Mouse (Mus musculus): ENCODE data around the gene Pnpt1.

Gene Pnpt1

DNA sequence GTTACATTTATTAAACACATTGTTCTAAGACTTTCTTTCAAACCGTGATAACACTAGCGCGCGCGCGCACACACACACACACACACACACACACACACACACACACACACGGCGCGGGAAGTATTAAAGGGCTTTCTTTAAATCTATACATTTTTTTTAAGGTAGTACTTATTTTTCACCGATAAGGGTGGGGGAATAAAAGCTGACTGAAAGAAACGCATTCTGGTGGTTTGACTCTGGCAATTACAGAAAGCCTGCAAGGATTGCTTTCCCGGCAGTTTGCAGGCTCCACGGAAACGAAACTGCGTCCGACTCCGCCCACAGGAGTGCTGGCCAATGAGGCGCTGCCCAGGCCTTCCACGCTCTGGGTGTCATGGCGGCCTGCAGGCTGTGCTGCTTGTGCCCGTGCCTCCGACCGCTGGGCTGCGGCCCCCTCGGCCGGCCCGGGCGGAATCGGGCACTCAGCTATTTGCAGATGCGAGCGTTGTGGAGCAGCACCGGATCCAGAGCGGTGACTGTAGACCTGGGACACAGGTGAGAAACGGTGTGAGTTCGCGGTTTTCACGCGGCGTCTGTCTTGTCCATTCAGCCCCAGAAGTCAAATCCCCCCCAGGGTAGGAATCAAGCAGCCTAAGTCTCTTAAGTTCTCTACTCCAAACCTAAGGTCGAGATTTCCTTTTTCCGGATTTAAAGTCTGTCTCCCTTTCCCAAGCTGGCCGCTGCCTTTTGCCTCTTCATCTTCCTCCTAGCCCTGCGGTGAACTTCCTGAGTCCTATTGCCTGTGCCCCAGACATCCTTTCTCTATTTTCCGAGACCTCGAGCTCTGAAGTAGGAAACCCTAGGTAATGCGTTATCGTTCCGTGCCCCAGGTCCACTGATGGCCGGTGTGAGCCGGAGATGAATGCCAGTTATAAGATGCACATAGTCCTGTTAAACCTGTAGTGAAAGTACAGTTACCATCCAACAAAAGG is at the start of gene Pnpt1:
Pnpt1 (plus strand) TSS at position 360 of the 971 bp plus-strand sequence.
- peak; percentile 80 to 90 for DNase-seq (ENCODE audit: low spot score in 2 of 2)

DNA sequence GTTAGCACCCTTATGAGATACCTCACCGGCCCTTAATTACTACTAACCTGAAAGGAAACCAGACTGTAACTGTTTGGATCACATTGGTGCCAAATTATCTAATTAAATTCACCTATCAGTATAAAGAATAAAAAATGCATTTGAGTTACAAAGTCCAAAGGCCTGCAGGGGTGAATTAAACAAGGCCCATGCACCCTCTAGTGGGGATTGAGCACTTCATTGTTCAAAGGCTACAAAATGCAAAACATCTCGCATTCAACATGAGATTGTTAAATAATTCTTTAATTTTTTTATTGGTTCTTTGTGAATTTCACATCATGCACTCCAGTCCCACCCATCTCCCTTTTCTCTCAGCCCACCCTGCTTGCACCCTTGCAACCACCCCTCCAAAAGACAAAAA is 38.1 kb upstream of the Pnpt1 start:
- DNase-seq (ENCODE audit: low spot score in 2 of 2): no peak

DNA sequence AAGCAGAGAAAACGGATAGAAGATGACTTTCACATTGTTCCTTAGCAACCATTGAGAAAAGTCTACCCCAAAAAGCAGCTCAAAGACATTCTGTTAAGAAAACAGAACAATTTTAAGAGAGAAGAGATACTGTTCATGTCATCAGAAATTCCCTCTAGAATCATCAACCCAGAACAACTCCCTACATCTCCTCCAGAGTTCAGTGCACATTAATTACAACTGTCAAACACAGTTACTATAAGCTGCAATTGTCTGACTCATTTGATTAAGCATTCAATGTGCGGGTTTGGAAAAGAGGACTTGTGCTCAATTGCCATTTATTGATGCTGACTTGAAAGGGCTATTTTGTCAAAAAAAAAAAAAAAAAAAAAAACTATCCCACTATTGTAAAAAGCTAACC is 31.6 kb upstream of the Pnpt1 start:
- no peak for DNase-seq (ENCODE audit: low spot score in 2 of 2)

DNA sequence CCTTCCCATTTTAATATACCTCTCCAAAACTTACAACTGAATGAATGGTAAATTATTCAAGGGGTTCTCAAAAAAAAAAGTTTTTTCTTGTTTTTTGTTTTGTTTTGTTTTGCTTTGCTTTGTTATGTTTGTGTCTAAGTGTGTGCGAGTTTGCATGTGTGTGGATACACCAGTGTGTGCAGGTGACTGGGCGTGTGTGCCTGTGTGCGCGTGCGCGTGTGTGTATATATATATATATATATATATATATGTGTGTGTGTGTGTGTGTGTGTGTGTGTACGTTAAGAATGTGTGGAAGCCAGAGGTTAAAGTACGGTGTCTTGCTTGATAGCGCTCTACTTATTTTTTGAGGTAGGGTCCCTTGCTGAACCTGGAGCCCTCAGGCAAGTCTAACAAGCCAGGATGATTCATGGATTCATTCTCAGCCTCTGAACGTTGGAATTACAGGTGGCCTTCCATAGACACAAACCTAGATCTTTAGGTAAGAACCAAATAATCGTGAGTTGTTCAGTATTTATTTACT is 621 bp upstream of the Pnpt1 start:
- DNase-seq (ENCODE audit: low spot score in 2 of 2): no peak

DNA sequence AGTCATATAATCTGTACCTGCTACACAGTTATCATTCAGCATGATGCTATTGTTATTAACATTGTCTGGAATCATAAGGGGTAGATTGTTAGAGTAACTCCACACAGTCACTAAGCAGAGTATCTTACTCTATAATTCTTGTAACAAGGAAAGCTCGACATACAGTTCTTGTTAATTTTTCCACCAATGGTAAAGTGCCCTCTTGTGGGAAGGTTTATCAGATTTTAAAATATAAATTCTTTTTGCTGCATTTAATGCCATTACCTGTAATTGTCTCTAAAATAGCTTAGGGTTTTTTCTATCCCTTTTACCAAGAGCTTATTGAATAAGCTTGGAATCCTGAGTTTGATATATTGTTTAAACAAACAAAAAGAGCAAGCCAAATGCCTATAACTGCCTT is 10.1 kb downstream of the Pnpt1 start:
- DNase-seq (ENCODE audit: low spot score in 2 of 2): no peak

DNA sequence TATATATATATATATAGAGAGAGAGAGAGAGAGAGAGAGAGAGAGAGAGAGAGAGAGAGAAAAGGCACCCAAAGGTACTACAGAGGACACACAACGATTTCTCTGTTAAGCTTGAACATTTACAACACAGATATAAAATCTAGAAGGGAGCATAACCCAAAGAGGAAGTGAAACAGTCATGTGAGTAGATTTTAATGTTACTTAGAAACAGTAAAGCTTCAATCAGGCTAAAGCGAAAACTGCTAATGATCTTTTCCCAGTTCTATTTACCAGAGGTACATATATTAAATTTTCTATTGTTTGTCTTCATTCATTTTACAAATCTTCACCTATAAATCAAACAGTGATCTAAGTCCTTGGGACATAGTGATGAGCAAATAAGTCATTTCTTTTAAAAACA is 18.4 kb downstream of the Pnpt1 start:
- DNase-seq (ENCODE audit: low spot score in 2 of 2): no peak

DNA sequence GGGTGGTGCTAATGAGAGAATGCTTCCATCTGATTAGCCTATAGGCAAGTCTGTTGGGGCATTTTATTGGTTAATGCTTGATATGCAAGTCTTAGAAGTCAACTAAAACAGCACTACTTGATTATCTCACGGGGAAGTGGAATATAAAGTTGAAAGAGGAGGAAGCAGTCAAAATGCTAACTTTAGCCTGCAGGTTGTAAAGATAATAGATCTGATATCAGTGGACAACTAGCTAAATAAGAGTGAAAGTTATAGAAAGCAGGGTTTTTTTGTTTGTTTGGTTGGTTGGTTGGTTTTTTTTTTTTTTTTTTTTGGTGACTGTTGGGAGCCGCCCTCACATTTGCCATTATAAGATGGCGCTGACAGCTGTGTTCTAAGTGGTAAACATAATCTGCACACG is 33.0 kb downstream of the Pnpt1 start:
- DNase-seq (ENCODE audit: low spot score in 2 of 2): no peak

DNA sequence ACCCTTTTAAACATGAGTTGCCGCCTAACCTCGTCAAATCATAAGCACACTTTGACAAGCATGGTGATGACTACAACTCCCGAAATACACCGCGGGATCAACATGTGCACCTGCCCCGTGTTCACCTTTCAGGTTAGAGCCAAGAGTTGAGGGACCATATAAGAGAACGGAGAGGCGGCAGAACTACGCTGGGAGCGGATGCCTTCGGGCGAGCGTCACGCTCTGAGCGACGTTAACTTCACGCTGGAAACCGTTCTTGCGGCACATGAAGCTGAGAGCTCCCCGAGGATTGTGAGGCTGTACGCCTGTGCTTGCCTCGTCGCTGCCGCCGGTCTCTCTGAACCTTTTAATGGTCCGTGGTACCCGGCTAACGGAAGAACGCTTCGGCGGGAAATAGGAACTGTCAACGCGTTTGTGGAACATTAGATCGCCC is 41.4 kb downstream of the Pnpt1 start:
- peak; percentile 48 to 51 for DNase-seq (ENCODE audit: low spot score in 2 of 2)

DNA sequence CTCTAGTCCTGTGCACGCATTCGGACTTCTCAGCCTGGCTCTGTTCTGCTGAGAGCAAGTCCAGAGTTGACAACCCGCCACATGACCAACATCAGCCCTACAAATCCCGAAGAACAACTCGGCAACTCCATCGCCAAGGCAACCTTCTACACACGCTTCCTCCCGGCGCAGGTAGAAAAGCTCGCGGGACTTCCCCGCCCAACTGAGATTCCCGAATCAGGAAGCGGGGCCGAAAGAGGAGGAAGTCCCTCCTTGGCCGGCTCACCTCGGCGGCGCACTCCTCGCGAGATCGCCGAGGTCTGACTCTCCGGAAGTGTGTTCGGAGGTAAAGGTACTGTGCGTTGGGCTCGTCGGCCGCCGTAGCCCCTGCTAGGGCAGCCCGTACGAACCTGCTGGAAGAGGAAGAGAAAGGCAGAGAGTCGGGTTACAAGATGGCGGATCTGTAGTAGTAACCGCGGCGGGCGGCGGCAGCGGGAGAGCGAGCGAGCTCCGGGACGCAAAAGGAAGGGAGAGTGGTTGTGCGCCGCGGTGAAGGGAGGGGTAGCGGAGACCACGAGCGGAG is 42.1 kb downstream of the Pnpt1 start, which contains the start of gene Ppp4r3b:
Ppp4r3b (plus strand) TSS at position 328 of the 562 bp plus-strand sequence.
- peak; percentile 97 to 98 for DNase-seq (ENCODE audit: low spot score in 2 of 2)

DNA sequence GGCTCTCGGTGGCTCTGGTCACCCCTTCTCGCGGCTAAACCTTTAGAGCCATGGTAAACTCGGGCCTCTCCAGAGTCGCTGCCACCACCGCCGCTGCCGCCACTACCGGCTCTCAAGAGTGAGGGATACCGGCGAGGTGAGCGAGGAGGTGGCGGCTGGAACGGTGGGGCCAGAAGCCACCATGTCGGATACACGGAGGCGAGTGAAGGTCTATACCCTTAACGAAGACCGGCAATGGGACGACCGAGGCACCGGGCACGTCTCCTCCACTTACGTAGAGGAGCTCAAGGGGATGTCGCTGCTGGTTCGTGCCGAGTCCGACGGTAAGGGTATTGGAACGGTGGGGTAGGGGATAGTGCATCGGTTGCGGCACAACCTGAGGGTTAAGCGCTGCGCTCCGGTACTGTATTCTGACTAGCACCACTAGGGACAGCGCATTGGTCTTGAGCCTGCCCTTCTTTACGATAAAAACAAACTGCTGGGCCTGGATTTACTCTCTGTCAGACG is 42.6 kb downstream of the Pnpt1 start:
- DNase-seq (ENCODE audit: low spot score in 2 of 2): peak; percentile 42 to 52

DNA sequence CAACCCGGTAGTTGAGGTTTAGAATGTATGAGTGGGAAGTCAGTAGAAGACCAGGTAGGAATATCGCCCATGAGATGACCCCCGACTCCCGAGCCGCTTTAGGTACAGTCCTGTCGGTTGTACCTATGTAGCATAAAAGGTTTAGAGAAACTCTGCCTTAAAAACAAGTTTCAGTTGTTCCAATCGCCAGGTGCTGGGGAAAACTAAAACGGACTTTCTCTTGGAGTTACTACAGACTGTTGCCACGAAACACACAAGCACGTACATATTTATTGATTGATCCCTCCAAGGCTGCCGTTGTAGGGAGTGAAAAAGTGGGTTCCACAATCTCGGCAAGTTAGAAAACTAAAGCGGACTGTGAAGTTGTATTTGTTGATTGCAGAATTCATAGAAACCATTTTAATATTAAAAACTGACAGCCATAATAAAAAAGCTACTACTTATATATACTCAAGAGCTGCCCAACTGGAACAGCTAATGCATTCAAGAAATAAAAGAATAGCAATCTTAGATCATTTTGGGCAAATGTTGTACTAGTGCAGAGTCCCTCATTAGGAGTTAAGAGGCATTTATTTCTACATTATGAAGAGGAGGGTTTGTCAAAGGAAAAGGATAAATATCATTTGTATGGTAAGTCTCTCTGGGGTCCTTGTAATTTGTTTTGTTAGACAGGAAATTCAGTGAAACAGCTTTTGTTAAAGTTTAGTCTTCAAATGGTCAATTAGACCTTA is 43.3 kb downstream of the Pnpt1 start:
- no peak for DNase-seq (ENCODE audit: low spot score in 2 of 2)

DNA sequence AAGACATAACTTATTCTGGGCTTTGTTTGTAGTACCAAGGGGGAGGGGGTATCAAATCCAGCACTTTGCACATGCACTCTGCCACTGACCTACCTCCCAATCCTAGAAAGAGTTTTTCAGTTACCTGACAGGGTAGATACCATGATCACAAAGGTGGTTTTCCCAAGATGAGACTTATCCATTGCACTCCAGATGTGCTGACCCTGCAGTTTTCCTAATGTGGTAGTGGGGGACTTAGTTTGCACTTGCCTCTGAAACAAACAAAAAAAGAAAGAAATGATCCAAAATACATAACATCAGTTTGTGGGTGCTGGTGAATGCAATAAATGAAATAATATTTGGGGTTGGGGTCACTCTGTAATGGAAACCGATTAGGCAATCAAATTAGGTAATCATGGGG is 48.8 kb downstream of the Pnpt1 start:
- no peak for DNase-seq (ENCODE audit: low spot score in 2 of 2)

DNA sequence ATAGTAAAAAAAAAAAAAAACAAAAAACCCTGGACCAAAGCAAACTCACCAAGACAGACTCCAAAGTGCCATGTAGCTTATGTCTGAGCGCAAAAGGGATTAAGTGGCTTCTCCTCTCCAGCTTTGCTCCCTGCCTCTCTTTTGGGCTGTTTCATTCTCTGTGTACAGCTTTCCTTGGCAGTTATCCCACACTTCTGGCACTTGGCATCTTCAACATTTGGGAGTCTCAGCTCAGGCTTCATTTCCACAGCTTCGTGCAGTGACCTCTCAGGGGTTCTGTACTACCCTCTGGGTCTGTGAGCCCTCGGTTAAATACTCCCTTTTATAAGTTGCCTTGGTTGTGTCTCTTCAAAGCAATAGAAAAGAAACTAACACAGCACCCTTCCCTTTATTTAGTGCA is 50.1 kb downstream of the Pnpt1 start:
- DNase-seq (ENCODE audit: low spot score in 2 of 2): peak in 1 of 2 experiments; percentile 13

DNA sequence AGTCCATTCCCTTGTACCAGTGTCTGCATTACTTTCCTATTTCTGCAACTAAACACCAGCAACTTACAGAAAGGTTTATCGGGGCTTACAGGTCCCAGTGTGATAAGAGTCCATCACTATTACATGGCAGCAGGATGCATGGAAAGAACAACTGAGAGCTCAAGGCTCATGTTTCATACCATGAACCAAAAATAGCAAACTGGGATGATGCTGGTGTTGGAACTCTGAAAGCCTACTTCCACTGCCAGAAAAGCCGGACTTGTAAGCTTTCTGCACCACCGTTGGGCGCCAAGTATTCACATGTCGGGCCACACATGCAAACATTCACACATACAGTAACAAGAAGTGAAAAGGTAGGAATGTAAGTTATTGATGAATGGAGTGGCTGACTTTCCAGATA is 51.2 kb downstream of the Pnpt1 start:
- no peak for DNase-seq (ENCODE audit: low spot score in 2 of 2)

DNA sequence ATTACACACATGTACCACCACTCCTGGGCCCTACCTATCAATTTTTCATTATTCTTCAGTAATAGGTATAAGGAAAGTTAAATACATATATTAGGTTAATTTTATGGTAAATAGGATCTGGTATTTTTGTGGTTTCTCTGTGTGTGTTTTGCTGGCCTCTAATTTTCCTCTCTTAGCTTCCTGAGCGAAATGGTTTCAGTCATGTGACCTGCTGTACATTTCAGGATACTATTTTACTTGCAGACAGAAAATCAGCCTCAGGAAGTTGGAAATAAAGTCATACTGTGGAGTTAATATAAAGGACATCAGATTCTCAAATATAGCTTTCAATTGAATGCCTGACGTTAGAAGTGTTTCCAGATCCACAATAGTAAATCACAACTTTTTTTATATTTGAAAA is 58.4 kb downstream of the Pnpt1 start:
- DNase-seq (ENCODE audit: low spot score in 2 of 2): no peak

DNA sequence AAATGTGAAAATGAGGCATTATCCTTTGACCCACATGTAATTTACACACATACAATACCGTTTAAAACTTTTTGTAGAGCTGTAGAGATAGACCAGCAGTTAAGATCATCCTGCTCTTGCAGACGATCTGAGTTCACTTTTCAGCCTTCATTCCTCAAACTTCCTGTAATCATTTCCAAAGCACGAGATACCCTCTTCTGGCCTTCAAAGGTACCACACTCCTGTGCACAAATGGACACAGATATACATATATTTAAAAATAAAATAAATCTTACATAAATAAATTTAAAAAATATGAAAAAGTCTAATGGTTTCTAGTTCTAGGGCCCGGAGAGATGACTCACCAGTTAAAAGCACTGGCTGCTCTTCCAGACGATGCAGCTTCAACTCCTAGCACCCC is 73.1 kb downstream of the Pnpt1 start:
- no peak for DNase-seq (ENCODE audit: low spot score in 2 of 2)

DNA sequence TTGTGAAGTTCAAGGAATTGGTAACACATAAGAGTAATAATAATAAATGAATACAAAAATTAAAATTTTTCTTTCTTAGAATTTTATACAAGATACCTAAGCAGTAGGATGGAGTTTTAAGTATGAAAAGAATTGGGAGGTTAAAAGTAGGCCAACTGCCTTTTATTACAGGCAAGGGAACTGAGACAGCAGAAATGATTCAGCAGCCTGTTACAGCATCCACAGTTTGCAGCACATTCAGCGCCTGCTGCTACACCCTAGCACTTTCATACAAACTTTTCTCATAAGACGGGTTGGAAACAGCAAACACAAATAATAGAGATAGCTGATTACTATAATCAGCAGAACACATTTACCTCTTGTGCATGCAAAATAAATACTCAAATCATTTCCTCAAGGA is 79.2 kb downstream of the Pnpt1 start:
- no peak for DNase-seq (ENCODE audit: low spot score in 2 of 2)
